Mouse (Mus musculus) kidney, embryonic 16.5 days (tissue): ENCODE data around the gene Rgs14. TPM values are rescaled to one million over a fixed set of nuclear protein-coding genes. Genes with fewer than 3 reads are reported as not detected.

Source experiments
- ATAC-seq: fragments of 200-750 bp; cut with Nextera tagmentation; 2 replicates; pipeline ENCODE4 v1.8.0; 2017; ENCODE audit warnings: moderate TSS enrichment; ENCODE audit not compliant: low FRiP score, low TSS enrichment
- H3K27ac ChIP-seq: fragments of 300-500 bp; sonication (generic); 2 replicates; pipeline ENCODE4 v1.5.1; 2014; ENCODE audit warnings: low read length
- H3K27me3 ChIP-seq: fragments of 300-500 bp; sonication (generic); 2 replicates; pipeline ENCODE4 v1.6.1; 2014; ENCODE audit warnings: low read length, control low read depth, mixed read lengths; ENCODE audit not compliant: insufficient read depth
- H3K36me3 ChIP-seq: fragments of 300-500 bp; sonication (generic); 2 replicates; pipeline ENCODE4 v1.6.1; 2014; ENCODE audit warnings: low read length, control low read depth, mixed read lengths; ENCODE audit not compliant: insufficient read depth
- H3K4me1 ChIP-seq: fragments of 300-500 bp; sonication (generic); 2 replicates; pipeline ENCODE4 v1.6.1; 2014; ENCODE audit warnings: low read length, control low read depth, mixed read lengths; ENCODE audit not compliant: insufficient read depth
- H3K4me2 ChIP-seq: fragments of 300-500 bp; sonication (generic); replicated peaks from 2 replicates; pipeline ENCODE4 v1.6.1; 2014; ENCODE audit warnings: low read depth, low read length
- H3K4me3 ChIP-seq: fragments of 300-500 bp; sonication (generic); 2 replicates; pipeline ENCODE4 v1.5.1; 2014; ENCODE audit warnings: mild to moderate bottlenecking, low read length
- H3K9ac ChIP-seq: fragments of 300-500 bp; sonication (generic); replicated peaks from 2 replicates; pipeline ENCODE4 v1.6.1; 2014; ENCODE audit warnings: low read length
- H3K9me3 ChIP-seq: fragments of 300-500 bp; sonication (generic); 2 replicates; pipeline ENCODE4 v1.6.1; 2016; ENCODE audit warnings: low read length, control low read depth
- WGBS: fragments of 180-500 bp; shearing (Covaris S2); extraction: QIAGEN DNeasy Blood & Tissue Kit; methylation state at CpG from one replicate; pipeline ENCODE4 v1.1.7; 2014; 5-methylcytosine and 5-hydroxymethylcytosine counted together
- polyA plus RNA-seq: library from polyadenylated mRNA; unstranded; fragments of >200 nt; fragmentation: Nextera tagmentation; extraction: Ambion mirVana; gene quantifications from 2 replicates; pipeline ENCODE4 v1.2.1, GENCODE M21; 2015

The Rgs14 gene
- polyA plus RNA-seq, 1 experiment from 2014 or later, result 1.3 TPM

DNA sequence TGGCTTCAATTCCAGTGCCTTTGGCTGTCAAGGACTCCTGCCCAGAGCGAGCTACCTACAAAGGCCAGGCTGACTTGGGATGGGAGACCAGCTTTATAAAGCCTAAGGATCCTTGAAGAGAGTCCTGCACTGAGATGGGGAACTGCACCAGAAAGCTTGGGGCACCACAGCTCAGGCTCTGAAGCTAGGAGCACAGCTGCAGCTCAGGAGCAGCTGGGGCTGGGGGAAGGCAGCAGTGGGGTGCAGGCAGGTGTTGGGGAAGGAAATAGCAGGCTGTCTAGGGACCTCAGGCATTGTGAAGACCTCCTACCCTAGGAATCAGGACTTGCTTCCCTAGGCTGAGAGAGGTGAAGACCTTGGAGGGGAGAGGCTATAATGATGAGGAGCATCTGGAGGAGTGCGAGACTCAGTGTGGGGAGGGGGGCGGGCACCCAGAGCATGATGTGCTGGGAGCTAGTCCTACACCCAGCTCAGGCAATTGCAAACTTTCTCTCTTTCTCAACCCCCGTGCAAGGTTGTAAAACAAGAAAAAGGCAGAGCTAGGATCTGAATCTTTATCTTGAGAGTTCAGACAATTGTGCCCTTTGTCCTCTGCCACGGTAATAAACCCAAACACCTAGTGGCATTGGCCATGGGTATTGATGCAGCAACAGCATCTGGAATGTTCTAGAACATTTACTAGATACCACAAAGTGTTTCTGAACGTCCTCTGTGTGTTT, 4.8 kb downstream of the Rgs14 start:
- Histone ChIP-seq H3K4me3 (no peak overlapping the region), H3K9me3 (no peaks in the 10 kb centered on the region), H3K36me3 (no peaks in the 10 kb centered on the region), H3K9ac (no peak overlapping the region), H3K4me1 (no peaks in the 10 kb centered on the region), H3K4me2 (no peak overlapping the region), H3K27ac (no peak overlapping the region), H3K27me3 (peaks cover 22% of the 10 kb centered on the region)
- ATAC-seq, result no peak
- 52% methylated on average over 6 of the region's 6 CpGs for WGBS

DNA sequence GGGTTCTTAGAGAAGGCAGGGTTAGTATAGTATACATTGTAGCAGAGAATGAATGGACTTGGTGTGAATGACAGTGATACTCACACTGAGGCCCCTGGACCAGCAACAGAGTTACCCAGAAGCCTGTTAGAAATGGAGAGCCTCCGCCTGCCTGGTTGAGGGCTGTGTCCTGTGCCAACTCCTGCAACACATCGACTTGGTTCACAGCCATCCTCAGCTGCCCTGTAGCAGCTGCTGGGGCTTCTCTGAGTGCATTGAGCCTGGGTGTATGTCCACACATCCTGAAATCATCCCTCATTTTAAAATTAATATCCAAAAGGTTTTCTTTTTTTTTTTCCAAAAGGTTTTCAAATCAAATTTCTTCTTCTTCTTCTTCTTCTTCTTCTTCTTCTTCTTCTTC, 6.3 kb downstream of the Rgs14 start:
- ATAC-seq, result no peak
- WGBS, result 71% methylated on average over 2 of the region's 2 CpGs

DNA sequence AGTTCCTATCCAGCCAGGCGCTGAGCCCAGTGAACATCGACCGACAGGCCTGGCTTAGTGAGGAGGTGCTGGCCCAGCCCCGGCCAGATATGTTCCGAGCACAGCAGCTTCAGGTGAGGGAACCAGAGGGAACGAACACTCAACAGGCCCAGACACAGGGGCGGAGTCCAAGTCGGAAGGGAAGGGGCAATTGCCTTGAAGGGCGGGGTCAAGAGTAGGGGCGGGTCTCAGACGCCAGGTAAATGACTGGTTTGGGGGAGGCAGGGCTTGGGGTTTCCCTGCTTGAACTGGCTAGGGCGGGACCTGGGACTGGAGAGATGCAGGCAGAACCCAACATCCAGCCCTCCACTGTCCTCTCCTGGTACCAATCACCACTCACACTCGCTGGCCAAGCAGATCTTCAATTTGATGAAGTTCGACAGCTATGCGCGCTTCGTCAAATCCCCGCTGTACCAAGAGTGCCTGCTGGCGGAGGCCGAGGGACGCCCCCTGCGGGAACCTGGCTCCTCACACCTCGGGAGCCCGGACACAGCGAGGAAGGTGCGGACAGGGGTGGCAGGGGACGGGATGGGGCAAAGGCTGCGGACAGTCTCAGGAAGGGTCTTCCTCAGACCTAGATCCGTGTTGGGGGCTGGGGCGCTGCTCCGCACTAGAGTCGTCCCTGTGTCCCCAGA, 9.5 kb downstream of the Rgs14 start:
- Histone ChIP-seq H3K4me2 (peak overlapping the region; percentile 46), H3K4me3 (peak overlapping the region; percentile 27), H3K27me3 (peaks cover 38% of the 10 kb centered on the region), H3K27ac (no peak overlapping the region), H3K9me3 (no peaks in the 10 kb centered on the region), H3K4me1 (no peaks in the 10 kb centered on the region), H3K9ac (peak overlapping the region; percentile 11; the same call in 1 of the 2 replicates), H3K36me3 (no peaks in the 10 kb centered on the region)
- WGBS, result 5% methylated on average over 28 of the region's 32 CpGs
- peak; percentile 67 for ATAC-seq

More for the DNA sequence above, 6.3 kb downstream of the Rgs14 start:
- Histone ChIP-seq H3K27ac (no peak overlapping the region), H3K4me1 (no peaks in the 10 kb centered on the region), H3K4me3 (no peak overlapping the region), H3K9me3 (no peaks in the 10 kb centered on the region), H3K36me3 (no peaks in the 10 kb centered on the region), H3K9ac (no peak overlapping the region), H3K27me3 (peaks cover 35% of the 10 kb centered on the region), H3K4me2 (no peak overlapping the region)

DNA sequence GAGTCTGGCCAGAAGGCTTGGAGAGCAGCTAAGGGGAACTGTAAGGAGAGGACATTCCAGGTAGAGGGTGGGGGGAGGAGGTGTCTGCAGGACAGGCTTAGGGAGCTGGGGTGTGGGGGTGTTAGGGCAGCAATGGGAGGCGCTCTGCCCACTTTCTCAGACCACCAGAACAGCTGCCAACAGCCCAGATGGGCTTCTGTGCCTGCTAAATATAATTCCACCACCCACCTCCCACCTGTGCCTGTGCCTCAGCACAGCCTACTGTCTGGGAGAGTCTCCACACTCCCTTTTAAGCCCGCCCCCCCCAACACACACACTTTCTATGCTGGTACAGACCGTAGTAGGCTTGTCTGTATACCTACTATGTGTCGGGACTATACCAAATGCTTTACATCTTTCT, 12.3 kb downstream of the Rgs14 start:
- Histone ChIP-seq H3K9me3 (no peaks in the 10 kb centered on the region), H3K27me3 (peaks cover 35% of the 10 kb centered on the region), H3K36me3 (no peaks in the 10 kb centered on the region), H3K9ac (no peak overlapping the region), H3K4me1 (no peaks in the 10 kb centered on the region), H3K4me3 (no peak overlapping the region), H3K4me2 (no peak overlapping the region), H3K27ac (no peak overlapping the region)
- ATAC-seq, result no peak
- WGBS, result 79% methylated on average over 4 of the region's 4 CpGs

DNA sequence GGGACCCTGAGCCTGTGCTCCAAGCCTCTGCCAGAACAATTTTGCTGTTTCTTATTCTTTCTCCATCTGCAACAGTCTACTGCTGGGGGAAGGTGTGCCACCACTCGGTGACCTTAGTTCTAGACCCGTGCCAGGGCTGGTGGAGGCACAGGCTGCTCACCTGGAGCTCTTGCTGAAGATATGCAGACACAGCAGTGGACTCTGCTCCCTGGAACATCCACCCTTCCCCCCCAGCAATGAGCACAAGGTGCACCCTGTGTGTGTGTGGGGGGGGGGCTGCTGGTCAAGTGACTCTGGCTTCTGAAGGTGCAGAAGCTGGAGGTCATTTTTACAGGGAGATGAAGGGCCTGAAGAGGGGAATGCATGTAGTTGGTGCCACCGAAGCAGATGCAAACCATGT, 21.1 kb downstream of the Rgs14 start:
- no peaks in the 10 kb centered on the region for H3K9me3 ChIP-seq
- no peaks in the 10 kb centered on the region for H3K4me1 ChIP-seq
- whole genome bisulfite sequencing, result 79% methylated on average over 3 of the region's 3 CpGs
- no peaks in the 10 kb centered on the region for H3K36me3 ChIP-seq
- H3K27me3 ChIP-seq, result no peaks in the 10 kb centered on the region
- H3K4me3 ChIP-seq, result no peak overlapping the region
- no peak overlapping the region for H3K4me2 ChIP-seq
- H3K9ac ChIP-seq, result no peak overlapping the region
- peak; percentile 91 for ATAC-seq
- H3K27ac ChIP-seq, result peak overlapping the region; percentile 73

DNA sequence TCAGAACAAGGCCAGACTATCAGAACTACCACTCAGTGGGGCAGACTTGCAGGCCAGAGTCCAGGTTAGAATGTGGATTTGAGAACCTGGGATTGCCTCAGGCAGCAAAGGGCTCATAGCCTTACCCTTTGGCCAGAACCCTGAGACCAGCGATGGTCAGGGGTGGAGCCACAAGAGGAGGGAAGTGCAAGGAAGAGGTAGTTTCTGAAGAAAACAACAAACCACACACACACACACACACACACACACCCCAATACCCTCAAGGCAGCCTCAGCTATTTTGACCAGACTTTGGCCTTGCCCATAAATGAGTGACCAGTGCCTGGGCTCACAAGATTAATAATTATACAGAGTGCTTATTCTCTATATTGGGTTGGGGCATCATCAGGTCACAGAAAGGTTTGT, 22.1 kb downstream of the Rgs14 start:
- Histone ChIP-seq H3K4me1 (no peaks in the 10 kb centered on the region), H3K4me3 (no peak overlapping the region), H3K36me3 (no peaks in the 10 kb centered on the region), H3K27me3 (no peaks in the 10 kb centered on the region), H3K9me3 (no peaks in the 10 kb centered on the region), H3K9ac (no peak overlapping the region), H3K27ac (peak overlapping the region; percentile 73; the same call in 1 of the 2 replicates), H3K4me2 (no peak overlapping the region)
- ATAC-seq, result peak; percentile 90
- 78% methylated on average over 1 of the region's 1 CpGs for WGBS

DNA sequence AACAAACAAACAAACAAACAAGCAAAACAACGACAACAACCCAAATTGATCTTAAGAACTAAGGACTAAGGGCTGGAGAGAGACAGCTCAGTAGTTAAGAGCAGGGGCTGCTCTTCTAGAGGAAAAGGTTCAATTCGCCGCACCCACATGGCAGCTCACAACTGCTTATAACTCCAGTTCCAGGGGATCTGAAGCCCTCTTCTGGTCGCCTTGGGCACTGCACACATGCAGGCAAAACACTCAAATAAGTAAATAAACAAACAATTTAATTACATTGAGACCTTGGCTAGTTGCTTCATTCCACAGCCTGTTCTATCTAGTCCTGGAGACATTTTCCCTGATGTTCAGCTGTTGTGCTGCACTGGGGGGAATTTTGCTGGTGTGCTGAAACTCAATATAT, 23.4 kb downstream of the Rgs14 start:
- Histone ChIP-seq H3K9ac (no peak overlapping the region), H3K36me3 (no peaks in the 10 kb centered on the region), H3K4me2 (no peak overlapping the region), H3K4me3 (no peak overlapping the region), H3K9me3 (no peaks in the 10 kb centered on the region), H3K27me3 (no peaks in the 10 kb centered on the region), H3K27ac (no peak overlapping the region), H3K4me1 (no peaks in the 10 kb centered on the region)
- ATAC-seq, result no peak
- 73% methylated on average over 4 of the region's 4 CpGs for WGBS

DNA sequence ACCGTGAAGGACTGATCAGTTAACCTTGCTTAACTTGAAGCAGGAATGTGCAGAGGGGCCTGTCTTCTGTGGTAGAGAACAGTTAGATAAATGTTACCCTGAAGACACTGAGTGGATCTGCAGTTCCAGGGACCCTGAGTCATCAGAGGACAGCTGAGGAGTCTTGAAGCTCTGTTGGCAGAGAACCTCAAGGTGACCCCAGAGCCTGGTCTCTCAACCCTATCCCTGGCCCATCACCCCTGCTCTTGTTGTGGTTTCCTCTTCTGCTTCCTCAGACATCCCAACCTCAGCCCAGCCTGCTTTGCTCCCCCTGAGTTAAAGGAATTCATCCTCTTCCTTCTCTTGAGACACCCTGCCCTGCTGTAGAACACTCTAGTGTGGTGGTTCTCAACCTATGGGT, 28.6 kb downstream of the Rgs14 start, which contains the start of gene Slc34a1:
TSS of gene Slc34a1 (plus strand) at position 100 of the 400 bp plus-strand sequence.
- Histone ChIP-seq H3K4me1 (no peaks in the 10 kb centered on the region), H3K27ac (no peak within 1 kb of the TSS), H3K4me3 (no peak within 1 kb of the TSS), H3K9me3 (no peaks in the 10 kb centered on the region), H3K9ac (no peak within 1 kb of the TSS), H3K36me3 (no peaks in the 10 kb centered on the region), H3K27me3 (no peaks in the 10 kb centered on the region; the same call in 1 of the 2 replicates), H3K4me2 (no peak within 1 kb of the TSS)
- ATAC-seq, result no peak
- 72% methylated on average over 1 of the region's 1 CpGs for WGBS

DNA sequence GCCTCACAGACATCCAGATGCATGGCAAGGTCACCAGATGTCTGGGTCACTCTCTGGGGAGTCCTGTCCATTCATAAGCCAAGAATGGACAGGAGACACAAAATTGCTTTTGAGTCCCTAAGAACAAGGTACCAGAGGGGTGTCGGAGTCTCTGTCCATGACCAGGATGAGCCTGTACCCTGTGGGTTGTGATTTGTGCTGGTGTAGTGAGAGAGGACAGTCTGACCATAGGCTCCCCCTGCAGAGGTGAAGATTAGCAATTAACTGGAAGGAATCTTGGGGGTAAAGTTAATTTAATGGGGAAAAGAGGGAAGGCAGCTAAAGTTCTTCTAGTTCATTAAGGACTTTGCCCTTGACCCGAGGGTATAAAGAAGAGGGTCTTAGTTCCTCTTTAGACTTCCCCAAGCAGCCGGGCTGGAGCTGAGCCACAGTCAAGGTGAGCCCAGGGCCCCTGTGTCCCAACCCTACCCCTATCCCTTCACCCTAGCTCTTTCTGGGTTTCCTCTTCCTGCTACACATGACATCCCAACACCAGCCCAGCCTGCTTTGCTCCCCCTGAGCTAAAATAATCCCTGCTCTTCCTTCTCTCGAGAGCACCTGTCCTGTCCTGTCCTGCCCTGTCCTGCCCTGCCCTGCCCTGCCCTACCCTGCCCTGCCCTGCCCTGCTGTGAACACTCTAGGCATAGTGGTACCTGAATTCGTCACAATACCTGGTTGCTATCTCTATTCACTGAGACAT, 29.9 kb downstream of the Rgs14 start:
- Histone ChIP-seq H3K4me2 (no peak overlapping the region), H3K9me3 (no peaks in the 10 kb centered on the region), H3K9ac (peak overlapping the region; percentile 31), H3K4me3 (peak overlapping the region; percentile 26), H3K27ac (no peak overlapping the region), H3K27me3 (no peaks in the 10 kb centered on the region; the same call in 1 of the 2 replicates), H3K4me1 (no peaks in the 10 kb centered on the region), H3K36me3 (no peaks in the 10 kb centered on the region)
- peak; percentile 73 for ATAC-seq
- 55% methylated on average over 5 of the region's 5 CpGs for WGBS
